Mouse (Mus musculus): Measurements from ENCODE around the gene Jun. TPM values are rescaled to one million over a fixed set of nuclear protein-coding genes. Genes with fewer than 3 reads are reported as not detected.

Jun gene
- total RNA-seq, 2 experiments from 2014 or later = 108 to 114 TPM

DNA sequence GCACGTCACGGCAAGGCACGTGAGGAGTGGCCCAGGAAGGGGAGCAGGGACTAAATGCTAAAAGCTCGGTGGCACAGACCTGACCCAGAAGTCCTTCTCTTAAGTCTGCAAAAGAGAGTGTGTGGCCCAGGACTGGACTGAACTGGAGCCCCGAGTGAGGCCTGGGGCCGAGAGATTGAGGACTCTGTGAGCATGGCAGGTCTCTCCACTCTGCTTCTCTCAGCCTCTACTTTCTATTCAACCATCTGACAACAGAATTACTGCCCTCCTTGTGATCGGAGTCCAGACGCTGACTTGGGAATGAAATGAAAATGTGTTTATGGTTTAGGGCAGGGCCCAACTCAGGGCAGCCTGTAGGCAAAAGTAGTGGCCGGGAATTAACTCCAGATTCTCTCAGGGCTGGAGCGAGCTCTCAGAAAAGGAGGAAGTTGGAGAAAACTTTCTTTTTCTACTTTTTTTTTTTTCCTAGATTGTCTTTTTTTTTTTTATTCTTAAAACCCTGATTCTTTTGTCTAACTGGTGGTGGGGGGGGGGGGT, 21.3 kb upstream of the Jun start:
- no peak for DNase-seq

- DNase-seq = no peak
These were observed 18.4 kb upstream of the Jun start for GRCm38 (mm10) chr4:95070407-95070806.

DNA sequence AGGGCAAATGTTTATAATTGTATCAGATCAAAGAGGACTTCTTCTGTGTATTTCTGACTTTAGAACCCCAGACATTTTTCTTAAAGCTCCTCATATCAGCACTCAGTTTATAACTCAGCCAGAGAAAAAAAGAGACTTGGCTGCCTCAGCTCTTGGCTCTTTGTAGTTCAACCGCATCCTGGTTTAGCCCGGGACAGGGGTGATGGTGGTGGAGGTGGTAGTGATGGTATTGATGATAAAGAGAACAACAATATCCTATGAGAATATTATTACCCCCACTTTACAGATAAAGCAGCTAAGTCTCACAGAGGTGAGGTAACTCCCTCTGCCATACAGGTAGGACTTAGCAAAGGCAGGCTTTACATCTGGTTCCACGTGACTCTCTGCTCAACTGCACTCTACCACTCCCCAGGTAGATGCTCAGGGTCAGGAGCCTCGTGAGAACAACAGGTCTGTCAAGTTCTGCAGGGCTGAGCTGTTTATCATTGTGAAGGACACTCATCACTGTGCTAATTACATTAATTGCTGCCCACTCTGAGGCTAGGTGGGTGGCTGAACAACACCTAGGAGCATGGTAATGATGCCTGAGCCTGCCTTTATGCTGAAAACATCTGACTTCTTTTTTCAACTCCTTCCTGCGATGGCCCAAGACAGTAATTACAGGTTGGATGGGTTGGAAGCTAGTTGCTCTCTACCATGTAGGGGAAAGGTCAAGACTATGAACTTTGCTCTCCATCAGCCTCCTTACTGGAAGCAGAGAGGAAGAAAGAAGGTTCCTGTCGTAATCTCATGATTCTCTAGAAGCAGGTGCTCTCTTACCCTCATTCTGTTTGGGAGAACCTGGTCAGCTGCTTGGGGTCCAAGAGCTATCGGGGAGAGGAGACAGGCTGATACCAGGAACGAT, 16.3 kb upstream of the Jun start:
- DNase-seq = no peak

- DNase-seq = no peak
These were observed 11.7 kb upstream of the Jun start for GRCm38 (mm10) chr4:95063609-95064210.

DNA sequence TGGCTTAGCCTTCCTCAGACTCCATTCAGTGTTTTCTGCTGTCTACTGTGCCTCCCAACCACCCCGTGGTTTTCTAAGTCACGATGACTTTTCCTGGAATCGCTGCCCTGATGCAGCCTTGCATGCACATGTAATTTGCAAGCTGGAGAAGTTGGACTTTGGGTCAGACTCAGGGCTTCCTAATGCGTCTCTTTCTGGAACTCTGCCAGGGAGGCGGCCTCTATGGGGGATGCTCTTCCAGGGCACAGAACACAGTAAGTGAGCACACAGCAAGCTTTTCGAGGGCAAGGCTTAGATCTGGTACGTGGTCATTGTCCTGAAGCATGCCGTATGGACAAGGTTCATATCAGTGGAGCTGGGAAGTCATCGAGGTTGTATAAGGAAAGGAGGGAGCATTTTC, 10.9 kb upstream of the Jun start:
- no peak for DNase-seq

GRCm38 (mm10) chr4:95057264-95057663, 5.2 kb upstream of the Jun start:
- DNase-seq = no peak

DNA sequence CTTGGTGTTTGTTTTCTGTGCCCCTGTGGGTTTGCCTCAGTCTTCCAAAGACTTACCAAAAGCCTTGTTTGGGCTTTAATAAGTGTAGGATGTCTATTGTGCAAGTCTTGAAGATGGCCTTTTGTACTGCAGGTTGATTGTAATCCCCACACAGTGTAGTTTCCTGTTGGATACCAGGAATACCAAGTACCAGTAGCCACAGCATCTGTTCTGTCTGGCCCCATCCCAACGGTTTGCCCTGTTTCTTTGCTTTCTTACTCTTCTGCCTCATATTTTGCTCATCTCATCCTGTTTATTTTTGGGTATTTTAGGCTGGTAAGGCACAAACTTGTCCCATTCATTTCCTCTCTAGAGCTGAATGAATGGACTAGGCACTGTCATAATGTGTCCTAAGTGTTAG, 3.3 kb upstream of the Jun start:
- no peak for DNase-seq

- no peak for DNase-seq
These were observed 2.3 kb upstream of the Jun start for GRCm38 (mm10) chr4:95054336-95054735.

DNA sequence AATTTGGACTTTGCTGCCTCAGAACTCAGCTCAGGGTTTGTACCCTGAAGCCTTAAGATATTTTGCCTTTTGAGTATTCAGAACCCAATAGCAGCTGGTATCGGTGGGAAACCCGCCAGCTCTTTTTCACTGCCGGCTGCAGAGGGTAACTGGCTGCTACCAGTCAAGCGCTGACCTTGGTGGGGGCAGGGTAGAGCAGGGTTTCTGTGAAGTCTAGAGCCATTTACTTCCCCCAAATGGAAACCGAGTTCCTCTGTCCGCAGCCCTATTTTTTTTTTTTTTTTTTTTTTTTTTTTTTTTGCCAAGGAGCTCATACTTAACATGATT, 1.7 kb upstream of the Jun start:
- peak; percentile 46 to 53 for DNase-seq

DNA sequence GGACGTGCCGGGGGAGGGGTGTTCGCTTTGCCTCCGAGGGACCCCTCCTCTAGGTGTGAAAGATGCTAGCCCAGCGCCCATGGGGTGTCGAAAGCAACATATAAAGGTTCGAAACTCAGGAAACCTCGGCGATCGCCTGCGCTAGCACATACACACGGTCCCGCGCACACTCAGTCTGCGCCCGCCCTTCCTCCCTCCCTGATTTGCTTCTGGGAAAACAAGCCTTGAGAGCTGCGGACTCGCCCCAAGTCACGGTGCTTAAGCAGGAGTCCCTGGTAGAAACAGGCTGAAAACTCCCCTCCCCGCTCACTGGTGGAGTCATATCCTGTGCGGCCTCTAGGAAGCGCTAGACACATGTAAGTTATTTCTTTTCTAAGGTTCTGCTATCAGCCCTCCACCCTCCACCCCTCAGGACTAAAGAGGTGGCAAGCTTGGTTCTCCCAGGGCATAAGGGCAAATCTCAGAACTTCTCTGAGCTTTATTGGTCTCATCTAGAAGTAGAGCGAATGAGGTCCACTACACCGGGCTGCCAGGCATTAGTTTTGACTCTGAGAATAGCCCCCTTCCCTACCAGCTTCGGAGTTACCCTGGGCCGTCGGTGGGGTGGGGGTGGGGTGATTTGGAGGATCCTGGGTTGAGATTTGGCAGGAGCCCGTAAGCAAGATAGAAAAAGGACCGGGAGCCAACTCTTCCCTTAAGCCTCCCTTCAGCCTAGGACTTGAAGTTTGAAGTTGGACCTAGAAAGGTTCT, 1.2 kb upstream of the Jun start:
- peak; percentile 89 to 91 for DNase-seq

- DNase-seq = peak in 1 of 2 experiments; percentile 73
These were observed 631 bp downstream of the Jun start for GRCm38 (mm10) chr4:95051311-95051871.

- DNase-seq = peak; percentile 79 to 81
These were observed 1.3 kb downstream of the Jun start for GRCm38 (mm10) chr4:95050518-95051278.

DNA sequence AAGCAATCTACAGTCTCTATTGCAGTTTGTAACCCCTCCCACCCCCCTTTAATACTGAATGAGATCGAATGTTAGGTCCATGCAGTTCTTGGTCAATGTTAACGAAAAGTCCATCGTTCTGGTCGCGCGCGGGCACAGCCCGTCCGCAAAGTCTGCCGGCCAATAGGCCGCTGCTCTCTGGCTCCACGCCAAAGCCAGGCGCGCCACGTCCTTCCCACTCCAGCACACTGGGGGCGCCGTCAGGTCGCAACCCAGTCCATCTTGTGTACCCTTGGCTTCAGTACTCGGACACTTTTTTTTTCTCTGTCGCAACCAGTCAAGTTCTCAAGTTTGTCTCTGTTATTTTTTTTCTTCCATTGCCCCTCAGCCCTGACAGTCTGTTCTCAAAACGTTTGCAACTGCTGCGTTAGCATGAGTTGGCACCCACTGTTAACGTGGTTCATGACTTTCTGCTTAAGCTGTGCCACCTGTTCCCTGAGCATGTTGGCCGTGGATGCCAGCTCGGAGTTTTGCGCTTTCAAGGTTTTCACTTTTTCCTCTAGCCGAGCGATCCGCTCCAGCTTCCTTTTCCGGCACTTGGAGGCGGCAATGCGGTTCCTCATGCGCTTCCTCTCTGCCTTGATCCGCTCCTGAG, 2.0 kb downstream of the Jun start:
- peak; percentile 75 to 77 for DNase-seq

DNA sequence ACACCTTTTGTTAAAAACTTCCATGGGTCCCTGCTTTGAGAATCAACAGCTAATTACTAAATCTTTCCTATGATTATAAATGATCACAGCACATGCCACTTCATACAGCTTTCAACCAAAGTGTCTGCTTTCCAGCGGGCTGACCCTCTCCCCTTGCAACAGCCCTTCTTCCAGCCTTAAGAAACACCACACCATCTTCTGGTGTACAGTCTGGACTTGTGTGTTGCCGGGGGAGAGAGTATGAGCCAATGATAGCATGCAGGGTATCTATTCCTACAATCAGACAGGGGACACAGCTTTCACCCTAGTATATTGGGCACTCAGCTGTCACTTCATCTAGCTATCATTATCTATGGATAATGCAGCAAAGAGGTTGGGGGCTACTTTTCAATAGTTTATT, 2.9 kb downstream of the Jun start:
- DNase-seq = no peak

GRCm38 (mm10) chr4:95048731-95049100, 3.3 kb downstream of the Jun start:
- no peak for DNase-seq

GRCm38 (mm10) chr4:95048021-95048730, 3.8 kb downstream of the Jun start:
- no peak for DNase-seq

GRCm38 (mm10) chr4:95045133-95045532, 6.9 kb downstream of the Jun start:
- DNase-seq = no peak

GRCm38 (mm10) chr4:95044721-95045120, 7.3 kb downstream of the Jun start:
- no peak for DNase-seq

DNA sequence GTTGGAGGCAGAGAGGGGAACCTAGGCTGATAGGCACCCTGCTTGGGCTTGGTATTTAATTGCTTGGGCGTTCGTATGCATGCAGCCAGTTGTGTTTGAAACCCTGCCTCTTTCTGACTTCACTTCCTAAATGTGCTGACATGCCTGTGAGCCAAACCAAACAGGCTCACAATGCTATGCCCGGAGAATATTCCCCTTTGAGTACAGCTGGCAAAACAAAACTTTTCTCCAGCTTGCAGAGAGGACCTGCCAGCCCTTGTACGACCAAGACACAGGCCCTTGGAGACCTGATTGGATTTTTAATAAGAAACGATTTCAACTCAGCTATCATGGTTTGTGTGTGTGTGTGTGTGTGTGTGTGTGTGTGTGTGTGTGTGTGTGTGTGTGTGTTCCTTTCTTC, 14.0 kb downstream of the Jun start:
- DNase-seq = no peak

GRCm38 (mm10) chr4:95031158-95031557, 20.9 kb downstream of the Jun start:
- no peak for DNase-seq

Measured in layer of hippocampus, postnatal 36 days (tissue).